Mouse (Mus musculus) neural tube, embryonic 14.5 days (tissue): ENCODE measurements around the gene Suclg2. TPM values are rescaled to one million over a fixed set of nuclear protein-coding genes. Genes with fewer than 3 reads are reported as not detected.

Experiments
- ATAC-seq: fragments of 200-750 bp; cut with Nextera tagmentation; 2 replicates; pipeline ENCODE4 v1.8.0; 2017; ENCODE audit warnings: low read depth, mild to moderate bottlenecking, moderate TSS enrichment, moderate library complexity
- H3K27ac ChIP-seq: fragments of 300-500 bp; sonication (generic); 2 replicates; pipeline ENCODE4 v1.5.1; 2014; ENCODE audit warnings: low read depth, mild to moderate bottlenecking, control low read depth, low read length, moderate library complexity, mixed read lengths
- H3K27me3 ChIP-seq: fragments of 300-500 bp; sonication (generic); 2 replicates; pipeline ENCODE4 v1.6.1; 2014; ENCODE audit warnings: low read length; ENCODE audit not compliant: control insufficient read depth, insufficient read depth
- H3K36me3 ChIP-seq: fragments of 300-500 bp; sonication (generic); 2 replicates; pipeline ENCODE4 v1.6.1; 2014; ENCODE audit warnings: low read length, mixed read lengths; ENCODE audit not compliant: control insufficient read depth, insufficient read depth
- H3K4me1 ChIP-seq: fragments of 300-500 bp; sonication (generic); 2 replicates; pipeline ENCODE4 v1.6.1; 2014; ENCODE audit warnings: low read length; ENCODE audit not compliant: control insufficient read depth, insufficient read depth
- H3K4me2 ChIP-seq: fragments of 300-500 bp; sonication (generic); 2 replicates; pipeline ENCODE4 v1.6.1; 2014; ENCODE audit warnings: mild to moderate bottlenecking, low read depth, low read length, control low read depth
- H3K4me3 ChIP-seq: fragments of 300-500 bp; sonication (generic); 2 replicates; pipeline ENCODE4 v1.5.1; 2014; ENCODE audit warnings: low read depth, low read length, control low read depth, mixed read lengths
- H3K9ac ChIP-seq: fragments of 300-500 bp; sonication (generic); replicated peaks from 2 replicates; pipeline ENCODE4 v1.6.1; 2014; ENCODE audit warnings: low read depth, mild to moderate bottlenecking, control low read depth, low read length, mixed read lengths
- H3K9me3 ChIP-seq: fragments of 300-500 bp; sonication (generic); 2 replicates; pipeline ENCODE4 v1.6.1; 2016; ENCODE audit warnings: low read length; ENCODE audit not compliant: control insufficient read depth
- WGBS: fragments of 180-500 bp; shearing (Covaris S2); extraction: QIAGEN DNeasy Blood & Tissue Kit; methylation state at CpG from one replicate; pipeline ENCODE4 v1.1.7; 2014; 5-methylcytosine and 5-hydroxymethylcytosine counted together
- polyA plus RNA-seq: library from polyadenylated mRNA; unstranded; fragments of >200 nt; fragmentation: Nextera tagmentation; extraction: Ambion mirVana; gene quantifications from 2 replicates; pipeline ENCODE4 v1.2.1, GENCODE M21; 2014

Gene Suclg2
- polyA plus RNA-seq, 1 experiment from 2014 or later: 11.2 TPM

DNA sequence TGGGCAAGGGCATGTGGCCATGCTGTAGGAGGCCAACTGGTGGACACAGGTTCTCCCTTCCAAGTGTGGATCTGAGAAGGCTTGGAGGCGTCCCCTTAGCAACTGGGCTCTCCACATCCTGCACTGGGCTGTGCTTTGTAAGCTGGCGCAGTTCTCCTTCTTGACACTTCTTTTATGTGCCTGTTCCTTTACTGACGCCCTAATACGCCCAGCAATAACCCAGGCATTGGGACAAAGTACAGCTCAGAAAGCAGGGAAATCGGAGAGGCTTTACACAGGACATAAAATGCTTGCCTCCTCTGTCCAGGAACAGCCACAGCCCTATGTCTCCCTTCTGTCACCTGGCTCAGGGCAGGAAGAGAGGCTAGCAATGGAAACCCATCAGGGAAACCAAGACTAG, 9.5 kb downstream of the Suclg2 start:
- no peak overlapping the region for H3K4me2 ChIP-seq
- no peaks in the 10 kb centered on the region for H3K9me3 ChIP-seq
- H3K4me3 ChIP-seq: no peak overlapping the region
- H3K27ac ChIP-seq: no peak overlapping the region
- no peaks in the 10 kb centered on the region for H3K27me3 ChIP-seq
- 56% methylated on average over 5 of the region's 5 CpGs for WGBS
- ATAC-seq: no peak
- H3K9ac ChIP-seq: no peak overlapping the region
- H3K4me1 ChIP-seq: no peaks in the 10 kb centered on the region
- no peaks in the 10 kb centered on the region for H3K36me3 ChIP-seq

DNA sequence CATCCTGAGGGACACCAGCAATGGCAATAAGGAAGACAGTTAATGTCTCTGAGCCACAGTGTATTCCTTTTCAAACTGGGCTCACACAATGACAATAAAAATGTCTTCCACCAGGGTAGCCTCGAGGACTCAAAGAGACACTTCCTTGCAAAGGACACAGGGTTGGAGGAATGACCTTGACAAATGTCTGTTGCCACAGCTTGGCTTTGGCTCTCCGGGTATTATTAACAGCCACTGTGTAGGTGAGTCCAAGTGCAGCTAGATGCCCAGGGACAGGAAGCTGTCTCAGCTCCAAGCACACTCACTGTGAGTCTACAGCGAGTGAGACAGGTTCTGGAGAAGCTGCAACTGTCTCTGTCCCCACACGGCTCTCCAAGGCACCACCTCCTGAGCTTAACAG, 14.0 kb downstream of the Suclg2 start:
- Histone ChIP-seq H3K4me2 (no peak overlapping the region), H3K4me3 (no peak overlapping the region), H3K27ac (no peak overlapping the region), H3K4me1 (0 out of 2 replicates have a peak, but pooled peaks cover 2% of the 10 kb centered on the region), H3K36me3 (no peaks in the 10 kb centered on the region), H3K9me3 (no peaks in the 10 kb centered on the region), H3K9ac (no peak overlapping the region), H3K27me3 (no peaks in the 10 kb centered on the region)
- WGBS: 69% methylated on average over 4 of the region's 4 CpGs
- no peak for ATAC-seq

DNA sequence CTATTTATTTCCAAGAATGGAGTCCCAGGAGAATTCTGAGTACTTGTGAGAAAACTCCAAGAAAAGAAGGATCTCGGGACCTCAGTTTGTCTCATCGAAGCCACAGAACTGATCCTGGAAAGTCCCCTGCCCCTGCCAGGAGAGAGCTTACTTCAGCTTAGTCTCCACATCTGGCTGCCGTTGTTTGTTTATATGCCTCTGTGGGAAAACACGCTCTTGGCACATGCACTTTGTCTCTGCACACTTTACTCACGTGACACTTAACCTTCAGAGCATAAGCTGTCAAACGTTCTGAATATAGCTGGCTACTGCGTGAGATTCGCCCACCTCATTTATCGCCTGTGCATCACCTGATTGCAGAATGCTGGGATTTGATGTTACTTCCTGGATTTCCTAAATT, 16.4 kb downstream of the Suclg2 start:
- Histone ChIP-seq H3K4me2 (no peak overlapping the region), H3K36me3 (no peaks in the 10 kb centered on the region), H3K27ac (no peak overlapping the region), H3K4me3 (no peak overlapping the region), H3K9ac (no peak overlapping the region), H3K4me1 (0 out of 2 replicates have a peak, but pooled peaks cover 2% of the 10 kb centered on the region), H3K27me3 (no peaks in the 10 kb centered on the region), H3K9me3 (no peaks in the 10 kb centered on the region)
- no peak for ATAC-seq
- WGBS: 76% methylated on average over 9 of the region's 9 CpGs

DNA sequence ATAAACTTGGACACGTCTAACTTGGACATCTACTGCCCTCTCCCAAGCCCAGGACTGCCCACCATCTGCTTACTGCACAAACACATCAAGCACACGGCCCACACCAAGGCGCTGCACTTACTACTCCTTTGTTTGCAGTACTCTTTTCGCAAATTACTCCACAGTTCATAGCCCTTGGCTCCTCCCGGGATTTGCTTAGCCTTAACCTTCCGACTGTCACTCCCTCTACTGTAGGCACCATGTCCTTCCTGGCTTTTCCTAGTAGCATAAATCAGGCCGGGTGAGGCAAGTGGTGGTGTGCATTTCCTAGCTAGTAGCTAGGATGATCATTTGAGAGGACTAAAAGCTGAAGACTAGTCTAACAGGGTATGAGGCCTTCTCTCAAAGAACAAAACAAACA, 16.8 kb downstream of the Suclg2 start:
- no peaks in the 10 kb centered on the region for H3K9me3 ChIP-seq
- H3K9ac ChIP-seq: no peak overlapping the region
- WGBS: 73% methylated on average over 7 of the region's 7 CpGs
- H3K4me3 ChIP-seq: no peak overlapping the region
- no peaks in the 10 kb centered on the region for H3K27me3 ChIP-seq
- no peak overlapping the region for H3K27ac ChIP-seq
- no peak overlapping the region for H3K4me2 ChIP-seq
- no peak for ATAC-seq
- H3K4me1 ChIP-seq: 0 out of 2 replicates have a peak, but pooled peaks cover 2% of the 10 kb centered on the region
- no peaks in the 10 kb centered on the region for H3K36me3 ChIP-seq

DNA sequence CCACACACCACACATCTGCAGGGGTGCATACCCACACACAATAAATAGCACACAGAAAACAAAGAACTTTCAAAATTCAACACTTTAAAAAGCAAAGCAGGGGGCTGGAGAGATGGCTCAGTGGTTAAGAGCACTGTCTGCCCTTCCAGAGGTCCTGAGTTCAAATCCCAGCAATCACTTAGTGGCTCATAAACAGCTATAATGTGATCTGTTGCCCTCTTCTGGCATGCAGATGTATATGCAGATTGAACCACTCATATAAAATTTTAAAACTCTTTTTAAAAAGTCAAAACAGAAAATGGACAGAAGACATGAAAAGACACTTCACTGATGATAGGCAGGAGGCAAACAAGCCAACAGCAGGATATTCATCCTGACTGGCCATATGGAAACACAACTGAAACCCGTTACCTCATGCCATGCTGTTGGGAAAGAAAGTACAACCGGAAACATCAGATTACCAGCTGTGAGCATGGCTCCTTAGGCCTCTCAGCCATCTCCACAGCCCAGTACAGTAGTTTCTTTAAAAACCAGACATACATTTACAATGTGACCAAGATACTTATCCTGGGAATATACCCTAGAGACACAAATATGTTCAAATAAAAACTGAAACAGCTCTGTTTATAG, 17.5 kb downstream of the Suclg2 start:
- Histone ChIP-seq H3K4me3 (no peak overlapping the region), H3K4me1 (0 out of 2 replicates have a peak, but pooled peaks cover 2% of the 10 kb centered on the region), H3K27ac (no peak overlapping the region), H3K36me3 (no peaks in the 10 kb centered on the region), H3K9ac (no peak overlapping the region), H3K4me2 (no peak overlapping the region), H3K9me3 (no peaks in the 10 kb centered on the region), H3K27me3 (no peaks in the 10 kb centered on the region)
- no peak for ATAC-seq
- 77% methylated on average over 2 of the region's 2 CpGs for WGBS

DNA sequence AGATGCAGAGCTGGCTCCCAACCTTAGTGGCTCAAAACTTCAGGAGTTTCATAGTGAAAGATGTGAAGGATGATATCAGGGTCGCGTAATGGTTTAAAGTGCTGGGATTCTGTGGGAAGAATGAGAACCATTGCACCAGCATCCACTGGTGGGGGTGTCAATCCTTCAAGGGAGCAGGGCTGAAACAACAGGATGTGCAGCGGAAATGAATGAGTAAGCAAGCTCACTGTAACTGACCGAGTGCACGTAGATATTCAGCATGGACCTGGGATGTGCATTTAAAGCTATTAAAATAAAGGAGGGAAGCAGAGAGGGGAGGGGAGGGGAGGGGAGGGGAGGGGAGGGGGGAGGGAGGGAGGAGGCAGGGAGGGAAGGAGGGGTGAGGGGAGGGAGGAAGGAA, 18.4 kb downstream of the Suclg2 start:
- 76% methylated on average over 5 of the region's 5 CpGs for WGBS

DNA sequence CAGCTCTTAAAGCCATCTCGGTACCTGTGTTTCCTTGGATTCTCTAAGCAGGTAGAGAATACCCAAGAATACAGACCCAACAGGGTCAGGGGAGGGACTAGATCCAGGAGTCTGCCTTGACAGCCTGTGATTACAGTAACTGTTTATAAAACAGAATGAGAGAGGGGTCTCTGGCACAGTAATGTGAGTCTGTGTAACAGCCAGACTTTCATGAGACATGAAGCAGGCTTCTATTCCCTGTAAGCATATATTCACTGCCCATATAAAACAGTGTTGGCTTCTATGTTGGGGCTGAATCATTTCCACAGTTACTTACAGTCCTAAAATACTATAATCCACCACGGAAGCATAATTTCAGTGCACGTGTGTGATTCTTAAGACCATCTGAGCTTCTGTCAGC, 19.3 kb downstream of the Suclg2 start:
- Histone ChIP-seq H3K27me3 (no peaks in the 10 kb centered on the region), H3K4me3 (no peak overlapping the region), H3K9ac (no peak overlapping the region), H3K27ac (no peak overlapping the region), H3K36me3 (no peaks in the 10 kb centered on the region), H3K9me3 (no peaks in the 10 kb centered on the region), H3K4me2 (no peak overlapping the region), H3K4me1 (0 out of 2 replicates have a peak, but pooled peaks cover 2% of the 10 kb centered on the region)
- ATAC-seq: no peak
- WGBS: 90% methylated on average over 3 of the region's 3 CpGs

More for the DNA sequence above, 18.4 kb downstream of the Suclg2 start:
- H3K27ac ChIP-seq: no peak overlapping the region
- no peak for ATAC-seq
- no peaks in the 10 kb centered on the region for H3K9me3 ChIP-seq
- H3K4me3 ChIP-seq: no peak overlapping the region
- no peaks in the 10 kb centered on the region for H3K36me3 ChIP-seq
- no peak overlapping the region for H3K9ac ChIP-seq
- H3K27me3 ChIP-seq: no peaks in the 10 kb centered on the region
- no peak overlapping the region for H3K4me2 ChIP-seq
- H3K4me1 ChIP-seq: 0 out of 2 replicates have a peak, but pooled peaks cover 2% of the 10 kb centered on the region

DNA sequence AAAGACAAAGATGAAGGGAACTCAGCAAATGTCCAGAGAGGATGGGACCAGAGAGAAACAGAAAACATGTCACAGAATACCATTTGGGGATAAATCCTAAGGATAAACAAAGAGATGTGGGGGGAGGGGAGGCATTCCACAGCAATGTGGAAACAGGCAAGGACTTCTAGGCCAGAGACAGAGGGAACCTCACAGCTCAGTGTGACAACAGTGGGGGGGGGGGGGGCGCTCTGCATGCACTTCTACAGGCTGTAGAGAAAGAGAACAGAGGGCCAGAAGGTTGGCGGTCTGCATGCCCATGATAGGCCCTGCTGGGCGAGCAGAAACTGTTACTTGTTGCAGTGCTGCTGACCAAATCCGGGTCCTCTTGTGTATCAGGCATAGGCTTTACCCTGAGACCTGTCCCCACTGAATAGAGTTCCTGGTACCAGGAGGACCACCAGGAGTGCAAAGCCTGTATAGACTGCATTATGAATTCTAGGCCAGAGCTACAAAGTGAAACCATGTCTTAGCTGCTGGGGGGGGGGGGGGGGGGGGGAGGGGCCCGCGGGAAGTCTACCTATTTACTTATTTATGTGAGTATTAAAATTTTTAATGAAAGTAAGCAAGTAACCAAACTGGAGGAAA, 20.0 kb downstream of the Suclg2 start:
- Histone ChIP-seq H3K4me3 (no peak overlapping the region), H3K9ac (no peak overlapping the region), H3K27me3 (no peaks in the 10 kb centered on the region), H3K4me1 (0 out of 2 replicates have a peak, but pooled peaks cover 2% of the 10 kb centered on the region), H3K4me2 (no peak overlapping the region), H3K27ac (no peak overlapping the region), H3K36me3 (no peaks in the 10 kb centered on the region), H3K9me3 (no peaks in the 10 kb centered on the region)
- no peak for ATAC-seq
- whole genome bisulfite sequencing: 50% methylated on average over 3 of the region's 6 CpGs

DNA sequence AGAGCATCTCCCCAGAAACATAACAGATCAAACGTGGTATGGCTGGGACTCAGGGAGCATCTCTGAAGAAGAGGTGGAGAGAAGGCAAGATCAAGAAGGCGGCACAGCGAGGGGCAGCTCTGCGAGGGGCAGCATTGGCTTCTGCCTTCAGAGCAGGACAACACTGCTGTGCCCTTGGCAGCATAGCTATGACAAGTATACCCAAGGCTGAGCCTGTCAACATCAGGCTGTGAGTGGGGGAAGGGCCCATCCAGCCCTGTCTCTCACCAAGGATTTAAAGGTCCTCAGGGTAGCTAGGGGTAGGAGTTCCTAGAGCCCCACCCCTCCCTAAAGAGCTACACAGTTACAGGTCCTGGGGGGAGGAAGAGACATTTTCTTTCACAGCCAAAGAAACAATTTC, 23.7 kb downstream of the Suclg2 start:
- no peak for ATAC-seq
- no peaks in the 10 kb centered on the region for H3K36me3 ChIP-seq
- WGBS: 65% methylated on average over 4 of the region's 4 CpGs

More for the DNA sequence above, 23.7 kb downstream of the Suclg2 start:
- Histone ChIP-seq H3K27me3 (no peaks in the 10 kb centered on the region), H3K27ac (no peak overlapping the region), H3K9me3 (no peaks in the 10 kb centered on the region), H3K4me3 (no peak overlapping the region), H3K4me1 (no peaks in the 10 kb centered on the region), H3K9ac (no peak overlapping the region), H3K4me2 (no peak overlapping the region)
